Mouse (Mus musculus): ENCODE measurements around the gene Wnk1. TPM values are rescaled to one million over a fixed set of nuclear protein-coding genes. Genes with fewer than 3 reads are reported as not detected.
A peak's percentile ranks its signal among the peaks of the same experiment; 100 is the strongest.

Gene Wnk1
- polyA plus RNA-seq, 1 experiment = 180 TPM

DNA sequence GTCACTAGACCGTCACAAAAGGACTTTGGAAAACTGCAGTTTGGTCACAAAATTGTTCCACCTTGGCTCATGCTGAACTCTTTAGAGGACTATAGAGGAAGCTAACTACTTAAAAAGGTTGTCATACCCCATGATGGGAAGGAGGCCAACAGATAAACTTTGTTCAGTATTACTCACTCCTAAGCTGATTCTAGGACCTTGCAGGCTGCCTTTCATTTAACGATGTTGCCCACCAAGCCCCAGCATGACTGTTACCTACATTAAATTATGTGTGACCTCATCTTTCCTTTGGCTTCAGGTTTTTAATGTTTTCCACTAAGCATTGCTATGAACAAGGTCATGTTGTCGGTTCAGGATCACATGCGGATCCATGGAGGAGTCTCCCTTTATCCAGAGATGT is 115.9 kb downstream of the Wnk1 start:
- TF ChIP-seq POLR2A (IDR thresholded peaks at IDR 0.05; ENCODE audit: control insufficient read depth, extremely low read depth, insufficient read depth, low read length, poor library complexity) = no peak
- no peak for DNase-seq
- Histone ChIP-seq H3K4me1 (replicated peaks; ENCODE audit: control insufficient read depth, insufficient read depth, low read length) (peaks cover 10% of the 10 kb centered on the region), H3K36me3 (ENCODE audit: control insufficient read depth, insufficient read depth, low read length) (peaks cover 61% of the 10 kb centered on the region), H3K4me3 (ENCODE audit: control insufficient read depth, insufficient read depth, low read length) (no peak overlapping the region), H3K27me3 (ENCODE audit: control insufficient read depth, insufficient read depth, low read length) (no peaks in the 10 kb centered on the region), H3K27ac (ENCODE audit: control insufficient read depth, insufficient read depth, low read length) (no peak overlapping the region)
- 98% methylated on average over 4 of the region's 4 CpGs for WGBS

DNA sequence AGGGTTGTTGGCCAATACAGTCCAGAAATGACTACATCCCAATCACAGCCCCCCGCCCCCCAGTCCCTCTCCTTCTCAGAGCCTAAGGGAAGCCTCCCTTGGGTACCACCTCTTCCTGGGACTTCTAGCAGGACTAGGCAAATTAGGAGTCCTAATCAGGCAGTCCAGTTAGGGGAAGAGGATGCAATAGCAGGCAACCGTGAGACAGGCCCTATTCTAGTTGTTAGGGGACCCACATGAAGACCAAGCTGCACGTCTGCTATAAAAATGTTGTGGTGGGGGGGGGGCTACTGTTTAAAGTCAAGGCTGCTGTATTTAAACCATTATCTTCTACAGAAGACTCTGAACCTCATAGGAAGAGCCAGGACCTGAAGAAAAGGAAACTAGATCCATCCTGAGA is 116.3 kb downstream of the Wnk1 start:
- TF ChIP-seq CTCF (IDR thresholded peaks at IDR 0.05; ENCODE audit: borderline replicate concordance, control insufficient read depth, extremely low read depth, insufficient read depth, low read length, poor library complexity) = no peak
- no peak for TF ChIP-seq POLR2A (IDR thresholded peaks at IDR 0.05; ENCODE audit: control insufficient read depth, extremely low read depth, insufficient read depth, low read length, poor library complexity)
- no peak for DNase-seq
- peaks cover 10% of the 10 kb centered on the region for H3K4me1 ChIP-seq (replicated peaks; ENCODE audit: control insufficient read depth, insufficient read depth, low read length)
- H3K27me3 ChIP-seq (ENCODE audit: control insufficient read depth, insufficient read depth, low read length) = no peaks in the 10 kb centered on the region
- 99% methylated on average over 3 of the region's 3 CpGs for WGBS
- no peak overlapping the region for H3K27ac ChIP-seq (ENCODE audit: control insufficient read depth, insufficient read depth, low read length)
- no peak overlapping the region for H3K4me3 ChIP-seq (ENCODE audit: control insufficient read depth, insufficient read depth, low read length)
- peaks cover 57% of the 10 kb centered on the region for H3K36me3 ChIP-seq (ENCODE audit: control insufficient read depth, insufficient read depth, low read length)

DNA sequence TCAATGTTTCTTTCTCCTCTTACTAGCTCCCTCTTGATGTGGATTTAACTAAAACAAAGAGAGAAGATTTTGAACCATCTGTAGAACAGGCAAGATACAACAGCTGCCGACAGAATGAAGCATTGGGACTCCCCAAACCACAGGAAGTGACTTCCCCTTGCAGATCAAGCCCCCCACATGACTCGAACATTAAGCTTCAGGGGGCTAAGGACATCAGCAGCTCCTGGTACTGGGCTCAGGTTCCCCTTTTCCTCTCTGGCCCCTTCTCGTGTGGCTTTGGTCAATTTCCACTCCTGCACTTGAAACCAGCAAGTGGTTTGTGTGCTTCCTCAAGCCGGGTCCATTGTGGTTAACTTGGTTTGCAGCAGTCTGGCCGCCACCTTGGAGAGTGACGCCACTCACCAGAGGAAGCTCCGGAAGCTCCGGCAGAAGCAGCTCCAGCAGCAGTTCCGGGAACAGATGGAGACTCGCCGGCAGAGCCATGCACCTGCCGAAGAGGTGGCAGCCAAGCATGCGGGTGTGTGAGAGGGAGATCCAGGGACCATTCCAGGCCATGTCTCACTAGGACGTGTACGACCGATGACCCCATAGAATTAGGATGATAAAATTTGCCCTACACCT is 119.8 kb downstream of the Wnk1 start:
- Histone ChIP-seq H3K4me1 (replicated peaks; ENCODE audit: control insufficient read depth, insufficient read depth, low read length) (peaks cover 10% of the 10 kb centered on the region), H3K36me3 (ENCODE audit: control insufficient read depth, insufficient read depth, low read length) (peaks cover 41% of the 10 kb centered on the region), H3K27ac (ENCODE audit: control insufficient read depth, insufficient read depth, low read length) (peak overlapping the region; percentile 70), H3K4me3 (ENCODE audit: control insufficient read depth, insufficient read depth, low read length) (peak overlapping the region; percentile 30), H3K27me3 (ENCODE audit: control insufficient read depth, insufficient read depth, low read length) (no peaks in the 10 kb centered on the region)
- DNase-seq = peak; percentile 65
- WGBS = 6% methylated on average over 16 of the region's 16 CpGs
- 0 out of 2 replicates have a peak, but pooled peaks have one; percentile 18 for TF ChIP-seq POLR2A (IDR thresholded peaks at IDR 0.05; ENCODE audit: control insufficient read depth, extremely low read depth, insufficient read depth, low read length, poor library complexity)
- TF ChIP-seq CTCF (IDR thresholded peaks at IDR 0.05; ENCODE audit: borderline replicate concordance, control insufficient read depth, extremely low read depth, insufficient read depth, low read length, poor library complexity) = no peak

DNA sequence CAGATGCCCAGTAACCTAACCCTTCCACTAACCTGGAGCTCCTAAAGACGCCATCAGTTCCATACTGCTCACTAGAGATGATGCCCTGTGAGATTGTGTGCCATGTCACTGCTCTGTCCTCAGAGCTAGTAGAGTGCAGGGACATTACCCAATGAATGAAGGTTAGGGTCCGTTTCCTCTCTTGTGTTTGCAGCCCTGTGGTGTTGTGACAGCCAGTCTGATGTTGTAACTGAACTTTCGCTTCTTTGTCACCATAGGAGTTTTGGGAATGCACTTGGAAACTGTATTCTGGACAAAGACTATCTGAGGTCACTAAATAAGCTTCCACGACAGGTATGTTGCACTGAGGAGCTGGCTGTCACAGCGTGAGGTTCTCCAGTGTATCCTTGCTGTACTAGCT is 122.8 kb downstream of the Wnk1 start:
- H3K27me3 ChIP-seq (ENCODE audit: control insufficient read depth, insufficient read depth, low read length) = no peaks in the 10 kb centered on the region
- H3K27ac ChIP-seq (ENCODE audit: control insufficient read depth, insufficient read depth, low read length) = no peak overlapping the region
- H3K4me1 ChIP-seq (replicated peaks; ENCODE audit: control insufficient read depth, insufficient read depth, low read length) = peaks cover 10% of the 10 kb centered on the region
- H3K4me3 ChIP-seq (ENCODE audit: control insufficient read depth, insufficient read depth, low read length) = no peak overlapping the region
- TF ChIP-seq CTCF (IDR thresholded peaks at IDR 0.05; ENCODE audit: borderline replicate concordance, control insufficient read depth, extremely low read depth, insufficient read depth, low read length, poor library complexity) (no peak), POLR2A (IDR thresholded peaks at IDR 0.05; ENCODE audit: control insufficient read depth, extremely low read depth, insufficient read depth, low read length, poor library complexity) (no peak)
- WGBS = 97% methylated on average over 5 of the region's 5 CpGs
- no peak for DNase-seq
- peaks cover 34% of the 10 kb centered on the region for H3K36me3 ChIP-seq (ENCODE audit: control insufficient read depth, insufficient read depth, low read length)

DNA sequence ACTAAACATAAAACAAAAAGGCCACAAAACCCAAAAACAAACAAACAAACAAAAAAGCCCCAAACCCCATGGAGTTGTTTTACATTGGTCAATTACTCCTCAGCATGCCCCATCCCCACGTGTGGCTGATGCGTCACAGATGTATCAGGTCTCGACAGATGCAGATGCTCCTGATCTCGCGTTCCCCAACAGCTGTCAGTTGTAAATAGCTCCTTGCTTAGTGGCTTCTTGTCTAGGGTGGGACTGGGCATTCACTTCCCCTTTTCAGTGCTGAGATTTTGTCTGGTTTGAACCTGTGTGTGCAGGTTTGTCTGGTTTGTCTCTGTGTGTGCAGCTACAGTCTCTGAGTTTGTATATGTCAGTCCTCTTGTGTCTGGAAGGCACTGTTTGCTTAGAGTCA is 126.4 kb downstream of the Wnk1 start:
- Histone ChIP-seq H3K36me3 (ENCODE audit: control insufficient read depth, insufficient read depth, low read length) (peaks cover 24% of the 10 kb centered on the region), H3K27ac (ENCODE audit: control insufficient read depth, insufficient read depth, low read length) (no peak overlapping the region), H3K27me3 (ENCODE audit: control insufficient read depth, insufficient read depth, low read length) (no peaks in the 10 kb centered on the region), H3K4me1 (replicated peaks; ENCODE audit: control insufficient read depth, insufficient read depth, low read length) (no peaks in the 10 kb centered on the region), H3K4me3 (ENCODE audit: control insufficient read depth, insufficient read depth, low read length) (no peak overlapping the region)
- DNase-seq = no peak
- TF ChIP-seq POLR2A (IDR thresholded peaks at IDR 0.05; ENCODE audit: control insufficient read depth, extremely low read depth, insufficient read depth, low read length, poor library complexity) (no peak), CTCF (IDR thresholded peaks at IDR 0.05; ENCODE audit: borderline replicate concordance, control insufficient read depth, extremely low read depth, insufficient read depth, low read length, poor library complexity) (no peak)
- 63% methylated on average over 5 of the region's 5 CpGs for WGBS

DNA sequence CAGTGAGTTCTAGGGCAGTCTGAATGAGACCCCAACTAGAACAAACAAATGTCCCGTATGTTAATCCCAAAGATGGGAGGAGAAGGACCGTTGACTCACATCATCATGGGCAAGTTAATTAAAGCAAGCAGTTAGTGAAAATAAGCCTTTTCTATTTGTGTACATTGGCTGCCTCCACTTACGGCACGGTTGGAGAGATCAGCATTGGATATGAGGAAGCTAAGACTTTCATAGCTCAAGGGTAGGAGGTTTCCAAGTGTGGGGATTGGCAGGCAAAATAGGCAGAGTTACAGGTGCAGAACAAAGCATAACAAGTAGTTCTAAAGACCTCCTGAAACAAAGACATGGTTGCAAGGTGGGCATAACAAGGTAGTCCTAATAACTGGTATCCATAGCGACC is 133.0 kb downstream of the Wnk1 start:
- Histone ChIP-seq H3K4me1 (replicated peaks; ENCODE audit: control insufficient read depth, insufficient read depth, low read length) (no peaks in the 10 kb centered on the region), H3K4me3 (ENCODE audit: control insufficient read depth, insufficient read depth, low read length) (no peak overlapping the region), H3K27ac (ENCODE audit: control insufficient read depth, insufficient read depth, low read length) (no peak overlapping the region), H3K27me3 (ENCODE audit: control insufficient read depth, insufficient read depth, low read length) (no peaks in the 10 kb centered on the region), H3K36me3 (ENCODE audit: control insufficient read depth, insufficient read depth, low read length) (no peaks in the 10 kb centered on the region)
- DNase-seq = no peak
- WGBS = 96% methylated on average over 5 of the region's 5 CpGs
- TF ChIP-seq CTCF (IDR thresholded peaks at IDR 0.05; ENCODE audit: borderline replicate concordance, control insufficient read depth, extremely low read depth, insufficient read depth, low read length, poor library complexity) = no peak
- TF ChIP-seq POLR2A (IDR thresholded peaks at IDR 0.05; ENCODE audit: control insufficient read depth, extremely low read depth, insufficient read depth, low read length, poor library complexity) = no peak
